Mouse (Mus musculus) heart, embryonic 15.5 days (tissue): ENCODE results near the gene Pde1b. TPM values are rescaled to one million over a fixed set of nuclear protein-coding genes. Genes with fewer than 3 reads are reported as not detected.

ENCODE experiments used
- ATAC-seq: fragments of 200-750 bp; cut with Nextera tagmentation; replicated peaks from 2 replicates; pipeline ENCODE4 v1.8.0; 2017; ENCODE audit warnings: low read depth, moderate TSS enrichment; ENCODE audit not compliant: insufficient number of reproducible peaks, insufficient read depth, low FRiP score
- H3K27ac ChIP-seq: fragments of 300-500 bp; sonication (generic); 2 replicates; pipeline ENCODE4 v1.5.1; 2015; ENCODE audit warnings: mild to moderate bottlenecking, inconsistent platforms
- H3K27me3 ChIP-seq: fragments of 300-500 bp; sonication (generic); 2 replicates; pipeline ENCODE4 v1.6.1; 2015; ENCODE audit warnings: inconsistent platforms
- H3K36me3 ChIP-seq: fragments of 300-500 bp; sonication (generic); 2 replicates; pipeline ENCODE4 v1.6.1; 2015; ENCODE audit warnings: mild to moderate bottlenecking, inconsistent platforms
- H3K4me1 ChIP-seq: fragments of 300-500 bp; sonication (generic); replicated peaks from 2 replicates; pipeline ENCODE4 v1.6.1; 2015; ENCODE audit warnings: inconsistent platforms
- H3K4me2 ChIP-seq: fragments of 300-500 bp; sonication (generic); 2 replicates; pipeline ENCODE4 v1.6.1; 2015; ENCODE audit warnings: inconsistent platforms, mild to moderate bottlenecking, moderate library complexity
- H3K4me3 ChIP-seq: fragments of 300-500 bp; sonication (generic); 2 replicates; pipeline ENCODE4 v1.5.1; 2015; ENCODE audit warnings: mild to moderate bottlenecking, inconsistent platforms
- H3K9ac ChIP-seq: fragments of 300-500 bp; sonication (generic); 2 replicates; pipeline ENCODE4 v1.6.1; 2015; ENCODE audit warnings: mild to moderate bottlenecking, inconsistent platforms
- H3K9me3 ChIP-seq: fragments of 300-500 bp; sonication (generic); replicated peaks from 2 replicates; pipeline ENCODE4 v1.6.1; 2016; ENCODE audit warnings: inconsistent platforms
- WGBS: fragments of 180-500 bp; shearing (Covaris S2); methylation state at CpG from one replicate; pipeline ENCODE4 v1.1.7; 2015; ENCODE audit warnings: mixed read lengths; 5-methylcytosine and 5-hydroxymethylcytosine counted together
- polyA plus RNA-seq: library from polyadenylated mRNA; unstranded; fragments of >200 nt; fragmentation: Nextera tagmentation; extraction: Ambion mirVana; gene quantifications from 2 replicates; pipeline ENCODE4 v1.2.1, GENCODE M21; 2015

Gene Pde1b
- polyA plus RNA-seq, 1 experiment from 2014 or later = 2.1 TPM

DNA sequence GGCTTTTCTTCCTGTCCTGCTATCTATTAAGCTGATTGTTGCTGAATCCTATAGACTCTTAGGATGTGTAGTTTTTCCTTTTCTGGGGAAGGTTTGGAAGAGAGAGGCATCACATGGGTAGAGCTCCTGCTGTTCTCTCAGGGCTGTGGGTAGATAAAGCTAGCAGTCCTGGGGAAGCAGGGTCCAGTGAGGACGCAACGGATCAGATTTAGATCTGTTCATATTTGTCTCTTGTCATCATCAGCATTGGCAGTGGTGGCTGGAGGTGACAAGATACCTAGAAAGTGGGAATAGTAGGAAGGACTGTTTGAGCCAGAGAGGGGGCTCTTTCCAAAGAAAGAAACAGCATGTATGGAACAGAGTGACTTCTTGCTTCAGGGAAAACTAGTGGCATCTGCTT, 32.2 kb downstream of the Pde1b start:
- Histone ChIP-seq H3K9ac (no peak overlapping the region), H3K27ac (no peak overlapping the region), H3K4me2 (no peak overlapping the region), H3K4me3 (no peak overlapping the region), H3K9me3 (no peaks in the 10 kb centered on the region), H3K27me3 (peaks cover 27% of the 10 kb centered on the region), H3K4me1 (peaks cover 27% of the 10 kb centered on the region), H3K36me3 (no peaks in the 10 kb centered on the region)
- WGBS = 59% methylated on average over 2 of the region's 2 CpGs
- ATAC-seq = no peak

GRCm38 (mm10) chr15:103535786-103536185, 33.0 kb downstream of the Pde1b start:
- no peak for ATAC-seq
- no peak overlapping the region for H3K4me3 ChIP-seq
- H3K9me3 ChIP-seq = no peaks in the 10 kb centered on the region
- H3K27ac ChIP-seq = 0 out of 2 replicates have a peak overlapping the region, but pooled peaks have one; percentile 20
- 62% methylated on average over 1 of the region's 1 CpGs for WGBS
- H3K27me3 ChIP-seq = peaks cover 30% of the 10 kb centered on the region
- H3K9ac ChIP-seq = no peak overlapping the region
- H3K36me3 ChIP-seq = no peaks in the 10 kb centered on the region
- H3K4me1 ChIP-seq = peaks cover 27% of the 10 kb centered on the region
- H3K4me2 ChIP-seq = no peak overlapping the region

DNA sequence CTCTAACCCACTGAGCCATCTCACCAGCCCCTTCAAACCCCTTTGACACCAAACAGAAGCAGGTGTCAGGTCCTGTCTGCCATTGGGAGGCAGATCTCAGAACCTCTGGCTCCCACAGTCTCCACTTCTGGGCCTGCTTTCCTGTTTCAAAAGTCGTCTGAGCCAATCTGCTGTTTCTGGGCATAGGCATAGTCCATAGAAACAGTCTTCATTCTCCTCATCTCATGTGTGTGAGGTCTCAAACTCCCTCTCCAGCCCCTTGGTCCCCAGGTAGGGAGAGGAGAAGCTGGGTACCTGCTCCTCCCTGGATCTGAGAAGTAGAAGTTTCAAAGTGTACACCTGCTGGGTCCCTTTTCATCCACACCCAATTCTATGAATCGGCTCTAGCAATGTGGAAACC, 33.6 kb downstream of the Pde1b start:
- 19% methylated on average over 2 of the region's 2 CpGs for WGBS
- peak overlapping the region; percentile 28; the same call in 1 of the 2 replicates for H3K9ac ChIP-seq
- H3K27me3 ChIP-seq = peaks cover 30% of the 10 kb centered on the region

GRCm38 (mm10) chr15:103537011-103537821, 34.4 kb downstream of the Pde1b start:
- Histone ChIP-seq H3K36me3 (no peaks in the 10 kb centered on the region), H3K27me3 (peaks cover 30% of the 10 kb centered on the region), H3K9me3 (no peaks in the 10 kb centered on the region), H3K9ac (peak overlapping the region; percentile 66), H3K4me2 (peak overlapping the region; percentile 92), H3K27ac (peak overlapping the region; percentile 91), H3K4me3 (peak overlapping the region; percentile 66), H3K4me1 (peaks cover 27% of the 10 kb centered on the region)
- WGBS = under 1% methylated on average over 37 of the region's 37 CpGs
- ATAC-seq = peak; percentile 68

More for the DNA sequence above, 33.6 kb downstream of the Pde1b start:
- Histone ChIP-seq H3K4me1 (peaks cover 27% of the 10 kb centered on the region), H3K4me3 (peak overlapping the region; percentile 66), H3K36me3 (no peaks in the 10 kb centered on the region), H3K27ac (peak overlapping the region; percentile 91), H3K4me2 (peak overlapping the region; percentile 92), H3K9me3 (no peaks in the 10 kb centered on the region)
- ATAC-seq = no peak

DNA sequence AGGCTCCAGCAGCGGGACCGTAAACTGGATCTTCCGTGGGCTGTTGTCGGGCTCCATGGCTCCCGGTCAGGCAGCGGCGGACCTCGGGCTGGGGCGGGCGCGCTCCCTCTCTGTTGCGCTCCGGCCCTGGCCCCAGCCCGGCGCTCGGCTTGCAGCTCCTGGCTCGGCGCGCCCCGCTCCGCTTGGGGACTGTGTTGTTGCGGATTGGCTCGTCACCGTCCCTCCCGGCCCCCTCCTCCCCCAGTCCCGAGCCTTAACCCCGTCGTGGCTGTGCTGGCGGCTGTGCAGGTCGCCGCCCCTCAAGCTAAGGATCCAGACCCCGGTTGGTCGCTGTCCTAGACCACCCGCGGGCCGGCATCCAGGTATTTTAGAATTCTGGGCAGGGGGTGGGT, 35.0 kb downstream of the Pde1b start, which contains the start of gene Ppp1r1a:
TSS of gene Ppp1r1a (minus strand) at position 182 of the 392 bp plus-strand sequence.
- WGBS = 0% methylated on average over 36 of the region's 36 CpGs
- H3K9ac ChIP-seq = peak within 1 kb of the TSS; percentile 66
- H3K36me3 ChIP-seq = no peaks in the 10 kb centered on the region

DNA sequence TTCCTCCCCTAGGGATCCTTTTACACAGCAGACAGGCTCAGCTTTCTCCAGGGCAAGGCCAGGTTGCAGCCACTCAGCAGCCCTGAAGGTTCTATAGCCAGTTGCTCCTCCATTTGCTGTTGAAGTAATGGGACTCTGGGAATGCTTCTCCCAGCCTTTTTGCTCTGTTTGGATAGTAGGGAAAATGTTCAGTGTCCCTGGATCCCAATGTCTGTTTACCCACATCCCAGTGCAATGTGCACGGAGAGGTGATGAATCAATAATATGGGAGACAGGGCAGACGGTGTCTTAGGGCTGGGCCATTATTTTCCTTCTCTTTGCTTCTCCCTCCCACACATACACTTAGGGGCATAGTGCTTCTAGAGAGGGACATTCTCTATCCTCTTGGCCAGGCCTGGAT, 36.4 kb downstream of the Pde1b start:
- Histone ChIP-seq H3K36me3 (no peaks in the 10 kb centered on the region), H3K9me3 (no peaks in the 10 kb centered on the region), H3K4me3 (no peak overlapping the region), H3K27ac (no peak overlapping the region), H3K9ac (no peak overlapping the region), H3K4me2 (no peak overlapping the region), H3K27me3 (peaks cover 28% of the 10 kb centered on the region), H3K4me1 (peaks cover 27% of the 10 kb centered on the region)
- ATAC-seq = no peak
- 71% methylated on average over 2 of the region's 2 CpGs for WGBS

More for the DNA sequence above, 35.0 kb downstream of the Pde1b start, which contains the start of gene Ppp1r1a:
- Histone ChIP-seq H3K4me1 (peaks cover 27% of the 10 kb centered on the region), H3K9me3 (no peaks in the 10 kb centered on the region), H3K27ac (peak within 1 kb of the TSS; percentile 91), H3K27me3 (peaks cover 30% of the 10 kb centered on the region), H3K4me3 (peak within 1 kb of the TSS; percentile 66), H3K4me2 (peak within 1 kb of the TSS; percentile 92)
- peak; percentile 78 for ATAC-seq

GRCm38 (mm10) chr15:103540646-103541045, 37.8 kb downstream of the Pde1b start:
- Histone ChIP-seq H3K27me3 (peaks cover 26% of the 10 kb centered on the region), H3K36me3 (no peaks in the 10 kb centered on the region), H3K27ac (no peak overlapping the region), H3K4me1 (peaks cover 25% of the 10 kb centered on the region), H3K4me3 (no peak overlapping the region), H3K4me2 (no peak overlapping the region), H3K9ac (no peak overlapping the region), H3K9me3 (no peaks in the 10 kb centered on the region)
- no peak for ATAC-seq
- 42% methylated on average over 1 of the region's 1 CpGs for WGBS

- no peak for ATAC-seq
- Histone ChIP-seq H3K36me3 (no peaks in the 10 kb centered on the region), H3K27me3 (peaks cover 15% of the 10 kb centered on the region), H3K9ac (no peak overlapping the region), H3K4me1 (peaks cover 9% of the 10 kb centered on the region), H3K4me3 (no peak overlapping the region), H3K27ac (no peak overlapping the region), H3K9me3 (no peaks in the 10 kb centered on the region), H3K4me2 (no peak overlapping the region)
Measured at GRCm38 (mm10) chr15:103542526-103542925, 39.7 kb downstream of the Pde1b start.

DNA sequence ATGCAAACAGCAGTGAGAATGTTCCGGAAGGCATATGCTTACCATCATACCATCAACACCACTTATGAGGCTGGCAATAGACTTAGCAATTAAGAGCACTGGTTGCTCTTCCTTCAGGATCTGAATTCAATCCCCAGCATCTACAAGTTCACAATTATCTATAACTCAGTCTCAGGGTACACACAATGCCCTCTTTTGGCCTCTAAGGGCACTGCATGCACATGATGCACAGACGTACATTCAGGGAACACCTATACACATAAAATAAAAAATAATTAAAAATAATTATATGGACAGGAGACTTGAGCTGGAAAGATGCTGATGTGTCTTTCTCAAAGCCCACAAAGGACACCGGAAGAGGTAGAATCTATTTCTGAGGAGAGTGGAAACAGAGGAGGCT, 45.1 kb downstream of the Pde1b start:
- Histone ChIP-seq H3K4me2 (no peak overlapping the region), H3K9ac (no peak overlapping the region), H3K4me3 (no peak overlapping the region), H3K27me3 (no peaks in the 10 kb centered on the region), H3K4me1 (no peaks in the 10 kb centered on the region), H3K9me3 (no peaks in the 10 kb centered on the region), H3K27ac (no peak overlapping the region), H3K36me3 (no peaks in the 10 kb centered on the region)
- WGBS = 81% methylated on average over 3 of the region's 3 CpGs
- no peak for ATAC-seq

GRCm38 (mm10) chr15:103549475-103549874, 46.6 kb downstream of the Pde1b start:
- Histone ChIP-seq H3K9me3 (no peaks in the 10 kb centered on the region), H3K9ac (no peak overlapping the region), H3K4me3 (no peak overlapping the region), H3K4me1 (no peaks in the 10 kb centered on the region), H3K36me3 (no peaks in the 10 kb centered on the region), H3K27ac (no peak overlapping the region), H3K4me2 (no peak overlapping the region), H3K27me3 (no peaks in the 10 kb centered on the region)
- WGBS = 85% methylated on average over 1 of the region's 1 CpGs
- no peak for ATAC-seq

- Histone ChIP-seq H3K4me1 (no peaks in the 10 kb centered on the region), H3K27ac (no peak overlapping the region), H3K9me3 (no peaks in the 10 kb centered on the region), H3K4me3 (no peak overlapping the region), H3K4me2 (no peak overlapping the region), H3K27me3 (no peaks in the 10 kb centered on the region), H3K9ac (no peak overlapping the region), H3K36me3 (no peaks in the 10 kb centered on the region)
- no peak for ATAC-seq
- 10% methylated on average over 1 of the region's 1 CpGs for WGBS
Measured at GRCm38 (mm10) chr15:103551053-103551452, 48.2 kb downstream of the Pde1b start.
